Mouse (Mus musculus) spleen, adult 18-20 months (tissue): ENCODE measurements around the gene Akt2.

Experiments
- DNase-seq, 2 experiments: peaks; one replicate each; pipeline ENCODE4 v3.0.0; 2022; ENCODE audit warnings: mixed read lengths in 2 of 2

Akt2 gene

GRCm38 (mm10) chr7:27590088-27590487 lies 1.3 kb upstream of the Akt2 start:
- DNase-seq: no peak

GRCm38 (mm10) chr7:27590566-27591213 lies 662 bp upstream of the Akt2 start:
- DNase-seq: no peak

- no peak for DNase-seq
Measured at GRCm38 (mm10) chr7:27592217-27592929, 1.0 kb downstream of the Akt2 start.

- DNase-seq: no peak
Measured at GRCm38 (mm10) chr7:27592934-27593645, 1.7 kb downstream of the Akt2 start.

GRCm38 (mm10) chr7:27596586-27597503 lies 5.5 kb downstream of the Akt2 start:
- DNase-seq: no peak

DNA sequence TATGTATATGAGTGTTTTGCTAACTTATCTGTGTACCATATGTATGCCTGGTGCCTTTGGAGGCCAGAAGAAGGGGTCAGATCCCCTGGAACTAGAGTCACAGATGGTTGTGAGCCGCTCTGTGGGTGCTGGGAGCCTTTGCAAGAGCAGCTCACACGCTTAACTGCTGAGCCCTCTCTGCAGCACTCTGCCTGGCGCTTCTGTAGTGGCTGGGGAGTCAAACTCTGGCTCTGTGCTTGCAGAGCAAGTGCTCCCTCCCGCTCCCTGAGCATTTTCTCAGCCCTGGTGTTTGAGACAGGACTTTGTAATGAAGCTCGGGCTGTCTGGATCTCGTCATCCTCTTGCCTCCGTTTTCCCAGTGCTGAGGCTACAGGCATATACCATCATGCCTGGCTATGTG lies 6.7 kb downstream of the Akt2 start:
- DNase-seq: no peak

DNA sequence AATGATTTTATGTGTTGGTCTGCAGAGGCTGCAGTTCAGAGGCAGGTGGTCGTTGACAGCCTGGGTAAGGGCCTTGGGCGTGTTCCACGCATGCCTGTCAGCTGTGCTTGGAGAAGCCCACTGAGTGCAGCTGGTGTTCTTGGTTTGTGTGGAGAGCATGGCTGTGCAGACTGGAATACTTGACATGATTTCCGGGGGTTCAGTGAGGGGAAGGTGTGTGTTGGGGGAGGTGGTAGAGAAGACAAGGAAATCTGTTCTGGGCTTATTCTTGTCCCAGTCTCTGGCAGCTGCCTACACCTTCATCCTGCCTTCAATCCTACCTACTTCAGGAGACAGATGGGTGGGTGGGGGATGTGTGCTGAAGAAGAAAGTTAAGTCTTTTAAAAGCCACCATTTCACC lies 10.3 kb downstream of the Akt2 start:
- no peak for DNase-seq

DNA sequence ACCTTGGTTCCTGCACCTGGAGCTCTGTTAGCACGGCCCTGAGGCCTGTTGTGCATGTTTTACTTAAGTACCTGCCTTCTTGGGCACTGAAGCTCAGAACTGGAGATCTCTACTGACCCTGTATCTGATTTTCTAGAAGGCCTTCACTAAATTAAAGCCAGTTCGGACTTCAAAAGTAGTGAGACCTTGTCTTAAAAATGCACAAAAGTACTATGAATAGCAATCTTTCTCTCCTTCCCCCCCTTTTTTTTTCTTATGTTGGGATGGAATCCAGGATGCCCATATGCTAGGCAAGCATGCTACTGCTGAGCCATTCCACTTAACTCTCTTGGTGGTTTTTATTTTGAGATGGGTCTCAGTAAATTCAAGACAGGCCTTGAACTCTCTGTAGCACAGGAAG lies 10.8 kb downstream of the Akt2 start:
- DNase-seq: no peak

DNA sequence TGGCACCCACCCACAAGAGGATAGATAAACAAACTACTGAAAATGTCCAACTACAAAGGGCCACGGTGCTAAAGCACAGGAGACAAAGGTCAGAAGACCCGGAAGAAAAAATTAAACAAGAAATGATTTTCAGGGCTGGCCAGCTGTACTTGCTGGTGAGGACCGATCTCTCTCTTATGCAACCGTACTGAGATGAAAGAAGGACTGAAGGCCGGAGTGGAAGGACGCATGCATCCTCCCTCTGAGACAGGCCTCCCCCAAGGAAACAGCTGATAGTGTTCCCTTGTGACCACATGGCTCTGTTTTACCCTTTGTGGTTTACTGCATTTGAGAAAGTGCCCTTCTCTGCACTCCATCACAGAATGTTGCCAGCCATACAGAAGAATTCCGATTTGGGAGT lies 11.5 kb downstream of the Akt2 start:
- DNase-seq: no peak

DNA sequence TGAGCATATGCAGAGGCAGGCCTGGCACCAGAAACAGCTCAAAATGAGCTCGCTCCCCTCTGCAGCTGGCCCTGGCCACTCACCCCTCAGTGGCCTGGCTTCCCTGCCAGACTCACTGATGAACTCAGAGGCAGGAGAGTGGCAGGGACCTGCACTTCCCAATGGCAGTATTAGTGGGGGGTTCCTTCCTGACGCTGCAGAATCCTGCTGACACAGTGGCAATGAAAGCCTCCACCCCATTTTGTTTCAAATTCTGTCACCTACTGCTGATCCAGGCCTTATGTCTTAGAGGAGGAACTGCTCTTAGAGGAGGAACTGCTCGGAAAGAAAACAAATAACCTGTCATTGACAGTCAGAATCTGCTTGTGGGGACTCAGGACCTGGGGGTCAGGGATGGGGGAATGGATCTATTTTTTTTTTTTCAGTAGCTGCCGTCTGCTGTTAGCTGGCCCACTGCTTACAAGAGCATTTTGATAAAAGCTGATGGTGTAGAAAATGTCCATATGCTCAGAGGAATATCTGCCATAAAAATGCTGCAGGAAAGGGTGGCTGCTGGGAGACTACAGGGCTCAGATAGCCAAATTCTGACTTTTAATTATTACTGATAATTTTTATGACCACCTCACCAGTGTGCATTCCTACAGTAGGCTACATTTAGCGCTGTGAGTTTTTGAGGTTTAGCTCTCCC lies 13.5 kb downstream of the Akt2 start:
- no peak for DNase-seq

- DNase-seq: no peak
Measured at GRCm38 (mm10) chr7:27605499-27606285, 14.3 kb downstream of the Akt2 start.

DNA sequence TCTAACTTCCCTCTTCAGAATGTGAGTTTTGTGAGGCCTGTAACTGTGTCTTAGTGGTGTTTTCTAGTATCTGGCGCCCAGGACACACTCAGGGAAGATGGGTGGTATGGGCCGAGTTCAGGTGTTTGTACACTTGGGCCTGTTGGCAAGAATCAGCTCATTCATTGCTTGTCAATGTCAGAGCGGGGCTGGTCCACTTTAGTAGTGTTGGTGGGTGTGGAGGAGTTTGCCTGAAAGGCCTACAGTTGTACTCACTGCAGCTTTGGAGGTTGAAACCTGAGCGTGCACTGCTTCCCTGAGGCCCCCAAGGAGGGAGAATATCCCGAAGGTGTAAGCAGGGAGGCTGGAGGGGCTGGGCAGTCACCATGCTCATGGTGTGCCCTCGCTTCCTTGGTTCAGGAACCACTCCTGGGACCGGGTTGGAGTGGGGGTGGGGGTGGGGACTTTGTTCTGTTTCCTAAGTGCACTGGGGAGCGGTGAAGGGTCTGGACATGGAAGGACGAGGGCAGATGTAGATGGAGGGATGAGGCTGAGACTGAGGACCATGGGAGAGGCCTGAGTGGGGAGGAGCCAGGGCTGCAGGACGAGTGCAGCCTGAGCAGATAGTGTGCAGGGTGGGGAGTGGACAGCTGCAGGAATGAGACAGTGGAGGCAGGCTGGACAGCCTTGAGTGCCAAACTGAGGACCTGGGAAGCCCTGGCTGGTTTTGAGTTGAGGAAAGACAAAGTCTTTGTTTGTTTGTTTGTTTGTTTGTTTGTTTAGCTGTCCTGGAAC lies 15.3 kb downstream of the Akt2 start:
- DNase-seq: no peak

DNA sequence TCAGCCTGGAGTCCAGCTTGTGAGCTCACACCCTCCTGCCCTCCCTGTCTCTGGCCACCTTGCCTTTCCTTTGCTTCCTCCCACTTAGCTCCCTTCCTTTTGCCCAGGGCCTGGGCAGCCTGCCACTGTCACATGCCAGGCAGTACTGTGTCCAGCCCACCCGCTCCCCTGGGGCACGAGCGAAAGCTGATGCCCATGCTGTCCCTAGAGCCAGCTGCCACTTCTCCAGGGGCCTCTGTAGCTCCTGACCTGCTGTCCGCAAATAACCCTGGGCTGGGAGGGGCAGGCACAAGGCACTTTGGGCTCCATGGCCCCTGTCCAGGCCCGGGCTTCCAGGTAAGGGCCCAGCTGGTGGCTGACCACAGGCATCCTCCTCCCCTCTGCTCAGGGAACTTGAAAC lies 16.2 kb downstream of the Akt2 start:
- DNase-seq: no peak

- DNase-seq: no peak
Measured at GRCm38 (mm10) chr7:27608130-27608529, 16.8 kb downstream of the Akt2 start.

- no peak for DNase-seq
Measured at GRCm38 (mm10) chr7:27609285-27609684, 17.9 kb downstream of the Akt2 start.

GRCm38 (mm10) chr7:27609688-27610087 lies 18.3 kb downstream of the Akt2 start:
- no peak for DNase-seq

GRCm38 (mm10) chr7:27610370-27610769 lies 19.0 kb downstream of the Akt2 start:
- DNase-seq: no peak

- no peak for DNase-seq
Measured at GRCm38 (mm10) chr7:27610871-27611270, 19.5 kb downstream of the Akt2 start.

- no peak for DNase-seq
Measured at GRCm38 (mm10) chr7:27612940-27613339, 21.6 kb downstream of the Akt2 start.

DNA sequence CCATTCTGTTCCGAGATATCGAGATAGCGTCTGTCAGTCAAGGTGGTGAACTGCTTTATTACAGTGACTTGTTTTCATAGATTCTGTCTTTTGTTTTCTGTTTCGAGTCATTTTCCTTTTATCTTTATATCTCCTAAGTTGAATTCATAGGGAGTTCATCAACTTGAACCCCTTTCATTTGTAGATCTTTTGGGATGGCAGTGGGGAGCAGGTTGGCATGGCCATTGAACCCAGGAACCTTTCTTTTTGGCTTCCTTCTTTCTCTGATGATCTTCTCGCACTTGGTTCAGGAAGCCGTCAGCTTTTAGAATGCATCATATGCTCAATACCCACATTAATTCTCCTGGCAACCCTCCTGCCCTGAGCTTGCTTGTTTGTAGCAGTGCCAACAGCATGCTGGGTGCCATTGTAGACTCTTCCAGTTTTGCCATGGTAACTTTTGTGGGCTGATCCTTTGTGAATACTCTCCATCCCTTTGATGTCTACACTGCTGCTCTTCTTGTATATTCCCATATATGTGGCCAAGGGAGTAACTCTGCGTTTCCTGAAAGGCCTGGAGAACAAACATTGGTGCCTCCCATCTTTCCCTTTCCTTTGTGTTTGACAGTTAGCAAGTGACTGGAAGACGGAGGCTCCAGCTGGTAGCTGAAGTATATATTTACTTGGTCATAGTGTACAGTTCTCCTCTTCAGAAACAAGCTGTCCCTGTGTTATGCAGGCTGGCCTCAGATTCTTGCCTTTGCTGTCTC lies 22.6 kb downstream of the Akt2 start:
- no peak for DNase-seq
